Mouse (Mus musculus) liver, embryonic 14.5 days (tissue): ENCODE data around the gene Runx2. TPM values are rescaled to one million over a fixed set of nuclear protein-coding genes. Genes with fewer than 3 reads are reported as not detected.

Experiments
- ATAC-seq: fragments of 200-750 bp; cut with Nextera tagmentation; 2 replicates; pipeline ENCODE4 v1.8.0; 2017; ENCODE audit warnings: moderate number of reproducible peaks, mild to moderate bottlenecking, moderate library complexity; ENCODE audit not compliant: insufficient read depth
- DNase-seq, 3 experiments: peaks; one replicate each; pipeline ENCODE4 v3.0.0-alpha.2; 2012 to 2013; ENCODE audit warnings: low read depth in 3 of 3, low spot score in 3 of 3
- H3K27ac ChIP-seq: fragments of 300-500 bp; sonication (generic); 2 replicates; pipeline ENCODE4 v1.5.1; 2014; ENCODE audit warnings: moderate library complexity, mild to moderate bottlenecking, control low read depth, inconsistent platforms
- H3K27me3 ChIP-seq: fragments of 300-500 bp; sonication (generic); 2 replicates; pipeline ENCODE4 v1.6.1; 2014; ENCODE audit warnings: mild to moderate bottlenecking, low read length, moderate library complexity; ENCODE audit not compliant: control insufficient read depth, insufficient read depth
- H3K36me3 ChIP-seq: fragments of 300-500 bp; sonication (generic); replicated peaks from 2 replicates; pipeline ENCODE4 v1.6.1; 2014; ENCODE audit warnings: low read depth; ENCODE audit not compliant: control insufficient read depth, insufficient read depth
- H3K4me1 ChIP-seq, 2 experiments: fragments of 200-500 bp in 1 of 2; fragments of 300-500 bp in 1 of 2; sonication (generic) in 1 of 2; replicated peaks; 2 replicates each; pipeline ENCODE4 v1.6.1; 2012 to 2014; ENCODE audit warnings: antibody characterized with exemption in 1 of 2, inconsistent platforms in 1 of 2, low read length in 1 of 2; ENCODE audit not compliant: control insufficient read depth in 2 of 2, insufficient read depth in 2 of 2
- H3K4me2 ChIP-seq: fragments of 300-500 bp; sonication (generic); 2 replicates; pipeline ENCODE4 v1.6.1; 2014; ENCODE audit warnings: low read depth, mild to moderate bottlenecking, control low read depth, moderate library complexity
- H3K4me3 ChIP-seq, 2 experiments: fragments of 200-500 bp in 1 of 2; fragments of 300-500 bp in 1 of 2; sonication (generic) in 1 of 2; 2 replicates each; pipeline ENCODE4 v1.5.1; 2012 to 2014; ENCODE audit warnings: low read depth in 2 of 2, low read length in 2 of 2, mild to moderate bottlenecking in 2 of 2, control low read depth in 1 of 2, inconsistent platforms in 1 of 2, moderate library complexity in 1 of 2; ENCODE audit not compliant: insufficient read depth in 1 of 2
- H3K9ac ChIP-seq: fragments of 300-500 bp; sonication (generic); replicated peaks from 2 replicates; pipeline ENCODE4 v1.6.1; 2014; ENCODE audit warnings: mild to moderate bottlenecking, control low read depth, moderate library complexity
- H3K9me3 ChIP-seq: fragments of 300-500 bp; sonication (generic); 2 replicates; pipeline ENCODE4 v1.6.1; 2016; ENCODE audit warnings: low read length, mixed read lengths; ENCODE audit not compliant: control insufficient read depth
- CTCF ChIP-seq: IDR thresholded peaks from 2 replicates; pipeline ENCODE4 v1.5.1; 2016; ENCODE audit warnings: antibody characterized with exemption, low read depth, control low read depth
- EP300 ChIP-seq: IDR thresholded peaks from 2 replicates; pipeline ENCODE4 v1.6.1; 2016; ENCODE audit warnings: antibody characterized with exemption, low read depth
- whole genome bisulfite sequencing: fragments of 180-500 bp; shearing (Covaris S2); extraction: QIAGEN DNeasy Blood & Tissue Kit; methylation state at CpG from one replicate; pipeline ENCODE4 v1.1.7; 2014; ENCODE audit not compliant: insufficient replicate concordance; 5-methylcytosine and 5-hydroxymethylcytosine counted together
- polyA plus RNA-seq, 2 experiments: library from polyadenylated mRNA; depleted of rRNA in 1 of 2; stranded (reverse) in 1 of 2; unstranded in 1 of 2; fragments of >200 nt; fragmentation: Nextera tagmentation in 1 of 2; extraction: Ambion mirVana in 1 of 2; gene quantifications; 2 replicates each; pipeline versions ENCODE4 v1.2.1 to v1.2.3; 2012 to 2014

Gene Runx2
- polyA plus RNA-seq, 2 experiments, result 0.58 to 0.65 TPM

DNA sequence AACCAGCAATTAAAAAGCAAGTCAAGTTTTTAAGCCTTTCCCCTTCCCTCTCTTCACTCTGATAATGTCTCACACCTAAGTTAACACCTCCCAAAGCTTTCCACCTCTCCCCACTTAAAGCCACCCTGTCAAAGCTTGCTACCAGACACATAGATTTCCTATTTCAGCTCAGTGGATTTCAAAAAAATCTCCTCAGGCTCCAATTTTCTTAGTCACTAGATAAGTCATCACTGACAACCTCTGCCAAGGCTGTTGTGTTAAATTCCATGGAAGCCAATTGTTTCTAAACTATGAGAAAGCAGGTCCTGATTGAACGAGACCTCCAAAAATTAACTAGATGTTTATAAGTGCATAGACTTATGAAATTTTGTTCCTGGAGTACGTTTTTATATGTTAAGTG, 164.2 kb downstream of the Runx2 start:
- no peak for DNase-seq
- no peaks in the 10 kb centered on the region for H3K4me1 ChIP-seq
- H3K9me3 ChIP-seq, result no peaks in the 10 kb centered on the region
- no peaks in the 10 kb centered on the region for H3K27me3 ChIP-seq
- no peaks in the 10 kb centered on the region for H3K36me3 ChIP-seq
- H3K9ac ChIP-seq, result no peak overlapping the region
- no peak overlapping the region for H3K4me2 ChIP-seq
- 46% methylated on average over 2 of the region's 2 CpGs for WGBS
- no peak for TF ChIP-seq EP300
- no peak for TF ChIP-seq CTCF
- ATAC-seq, result no peak
- H3K27ac ChIP-seq, result no peak overlapping the region
- no peak overlapping the region for H3K4me3 ChIP-seq

GRCm38 (mm10) chr17:44649056-44649455, 165.5 kb downstream of the Runx2 start:
- DNase-seq, result no peak
- Histone ChIP-seq H3K4me2 (no peak overlapping the region), H3K9ac (no peak overlapping the region), H3K9me3 (no peaks in the 10 kb centered on the region), H3K4me1 (no peaks in the 10 kb centered on the region), H3K4me3 (no peak overlapping the region), H3K27me3 (no peaks in the 10 kb centered on the region), H3K36me3 (no peaks in the 10 kb centered on the region), H3K27ac (no peak overlapping the region)
- ATAC-seq, result no peak
- WGBS, result 60% methylated on average over 8 of the region's 8 CpGs
- no peak for TF ChIP-seq EP300
- TF ChIP-seq CTCF, result no peak

DNA sequence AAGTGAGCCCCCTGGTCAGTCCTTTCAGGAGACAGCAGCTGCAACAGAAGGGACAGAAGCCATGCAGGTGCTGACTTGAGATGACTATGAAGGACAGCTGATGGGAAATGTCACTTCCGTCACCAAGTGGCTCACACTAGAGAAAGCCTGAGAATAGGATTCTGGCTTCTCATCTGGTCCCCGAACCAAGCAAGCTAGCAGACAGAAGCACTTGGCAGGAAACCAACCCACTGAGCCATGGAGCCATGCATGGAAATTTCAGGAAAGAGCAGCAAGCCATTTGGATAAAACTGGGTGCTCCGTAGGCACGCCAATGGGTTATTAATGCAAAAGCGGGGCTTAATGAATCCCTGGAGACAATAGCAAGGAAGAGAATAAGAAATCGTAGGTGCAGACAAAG, 166.7 kb downstream of the Runx2 start:
- 77% methylated on average over 6 of the region's 6 CpGs for WGBS
- Histone ChIP-seq H3K4me2 (no peak overlapping the region), H3K9ac (no peak overlapping the region), H3K27me3 (no peaks in the 10 kb centered on the region), H3K4me3 (no peak overlapping the region), H3K27ac (no peak overlapping the region), H3K9me3 (no peaks in the 10 kb centered on the region), H3K4me1 (no peaks in the 10 kb centered on the region), H3K36me3 (no peaks in the 10 kb centered on the region)
- ATAC-seq, result no peak
- TF ChIP-seq EP300 (no peak), CTCF (no peak)
- no peak for DNase-seq

DNA sequence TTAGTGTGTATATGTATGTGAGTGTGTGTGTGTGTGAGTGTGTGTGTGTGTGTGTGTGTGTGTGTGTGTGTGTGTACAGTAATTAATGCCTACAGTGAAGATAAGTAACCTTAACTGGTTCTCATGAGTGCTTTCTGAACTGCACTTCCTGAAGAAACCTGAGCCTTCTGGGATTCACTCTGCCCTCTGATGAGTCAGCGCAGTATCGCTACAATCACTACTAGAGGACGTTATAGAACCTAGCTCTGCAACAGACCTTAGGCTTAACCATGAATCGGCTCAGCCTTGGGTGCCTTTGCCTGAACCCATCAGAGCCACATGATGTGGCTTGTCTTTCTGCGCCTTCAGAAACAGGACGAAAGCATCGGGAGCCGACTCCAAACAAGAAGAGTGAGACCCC, 169.5 kb downstream of the Runx2 start:
- Histone ChIP-seq H3K36me3 (no peaks in the 10 kb centered on the region), H3K9ac (no peak overlapping the region)

GRCm38 (mm10) chr17:44643260-44643659, 171.3 kb downstream of the Runx2 start:
- H3K4me1 ChIP-seq, result no peaks in the 10 kb centered on the region; a peak in 2 of 4 replicates
- no peak overlapping the region for H3K4me3 ChIP-seq
- H3K36me3 ChIP-seq, result no peaks in the 10 kb centered on the region
- ATAC-seq (no peak), DNase-seq (no peak)
- no peak overlapping the region for H3K27ac ChIP-seq
- no peak overlapping the region for H3K4me2 ChIP-seq
- H3K9ac ChIP-seq, result no peak overlapping the region
- H3K27me3 ChIP-seq, result no peaks in the 10 kb centered on the region
- WGBS, result 78% methylated on average over 6 of the region's 6 CpGs
- TF ChIP-seq EP300 (no peak), CTCF (no peak)
- no peaks in the 10 kb centered on the region for H3K9me3 ChIP-seq

More for the DNA sequence above, 169.5 kb downstream of the Runx2 start:
- no peaks in the 10 kb centered on the region for H3K9me3 ChIP-seq
- H3K4me3 ChIP-seq, result no peak overlapping the region
- H3K27me3 ChIP-seq, result no peaks in the 10 kb centered on the region
- H3K4me1 ChIP-seq, result no peaks in the 10 kb centered on the region; a peak in 2 of 4 replicates
- H3K4me2 ChIP-seq, result no peak overlapping the region
- no peak for DNase-seq
- TF ChIP-seq EP300 (no peak), CTCF (no peak)
- ATAC-seq, result no peak
- H3K27ac ChIP-seq, result no peak overlapping the region
- 65% methylated on average over 8 of the region's 8 CpGs for WGBS
